13 mouse cellular contexts compared by ENCODE assay signal in the genomic region with DNA sequence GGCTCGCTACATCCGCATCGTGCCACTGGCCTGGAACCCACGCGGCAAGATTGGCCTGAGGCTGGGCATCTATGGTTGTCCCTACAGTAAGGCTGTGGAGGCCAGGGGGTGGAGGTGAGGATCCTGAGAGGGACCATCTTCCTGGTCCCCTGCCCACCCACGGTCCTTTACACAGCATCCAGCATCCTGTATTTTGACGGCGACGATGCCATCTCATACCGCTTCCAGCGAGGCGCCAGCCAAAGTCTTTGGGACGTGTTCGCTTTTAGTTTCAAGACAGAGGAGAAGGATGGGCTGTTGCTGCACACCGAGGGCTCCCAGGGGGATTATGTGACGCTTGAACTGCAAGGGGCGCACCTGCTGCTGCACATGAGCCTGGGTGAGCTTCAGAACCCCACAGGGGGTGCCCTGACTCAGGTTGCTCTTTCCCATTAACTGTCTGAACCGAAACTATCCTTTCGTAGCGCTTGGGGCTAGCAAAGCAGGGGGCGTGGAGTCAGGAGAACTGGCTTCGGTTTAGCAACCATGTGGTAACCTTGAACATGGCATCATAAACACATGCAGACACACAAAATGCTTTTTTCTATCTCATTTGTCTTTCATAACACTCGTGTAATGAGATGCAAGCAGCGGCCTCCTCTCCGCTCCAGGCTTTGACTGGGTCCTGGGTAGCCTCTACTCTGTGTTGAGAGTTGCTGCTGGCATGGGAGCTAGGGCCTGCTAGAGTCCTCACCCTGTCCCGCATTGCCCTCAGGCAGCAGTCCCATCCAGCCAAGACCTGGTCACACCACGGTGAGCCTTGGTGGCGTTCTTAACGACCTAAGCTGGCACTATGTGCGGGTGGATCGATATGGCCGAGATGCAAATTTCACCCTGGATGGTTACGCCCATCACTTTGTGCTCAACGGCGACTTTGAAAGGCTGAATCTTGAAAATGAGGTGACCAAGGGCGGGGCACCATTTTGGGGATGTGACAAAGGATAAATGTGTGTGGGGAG. TPM values are rescaled to one million over a fixed set of nuclear protein-coding genes. Genes with fewer than 3 reads are reported as not detected.
DNase-seq lines count a peak whose midpoint lies in the region; ATAC-seq and TF ChIP-seq lines count a peak whose summit lies in the region.
"Had no signal": no experiment of that assay in that cellular context is flagged by ENCODE, and none has a peak within 500 bp of the region (broad histone marks: within the 10 kb centered on the region; RNA-seq: fewer than 3 reads in every experiment).

No protein-coding gene starts in this region.

- H3K27me3 ChIP-seq in forebrain, embryonic 10.5 days (ENCODE audit: poor library complexity, severe bottlenecking) = peaks cover 96% of the 10 kb centered on the region
- H3K27me3 ChIP-seq in forebrain, embryonic 15.5 days = peaks cover 39% of the 10 kb centered on the region
- H3K27me3 ChIP-seq in liver, postnatal 0 days (ENCODE audit: insufficient read depth, low read length) = peaks cover 47% of the 10 kb centered on the region
- peaks cover 96% of the 10 kb centered on the region for H3K27me3 ChIP-seq in liver, embryonic 12.5 days (replicated peaks)
- H3K27me3 ChIP-seq in hindbrain, embryonic 13.5 days = peaks cover 63% of the 10 kb centered on the region
- H3K27me3 ChIP-seq in neural tube, embryonic 13.5 days = peaks cover 61% of the 10 kb centered on the region
- H3K27me3 ChIP-seq: Patski had no signal

- no peak overlapping the region for H3K4me2 ChIP-seq in forebrain, embryonic 15.5 days (replicated peaks)
- H3K4me2 ChIP-seq in liver, postnatal 0 days (ENCODE audit: low read depth, low read length) = peak overlapping the region; percentile 3; the same call in 1 of the 2 replicates
- no peak overlapping the region for H3K4me2 ChIP-seq in liver, embryonic 12.5 days
- 0 out of 2 replicates have a peak overlapping the region, but pooled peaks have one; percentile 10 for H3K4me2 ChIP-seq in hindbrain, embryonic 13.5 days
- peak overlapping the region; percentile 66 for H3K4me2 ChIP-seq in neural tube, embryonic 13.5 days
- H3K4me2 ChIP-seq: lung, embryonic 14.5 days had no signal

- H3K9ac ChIP-seq in forebrain, embryonic 15.5 days (replicated peaks) = no peak overlapping the region
- H3K9ac ChIP-seq in liver, postnatal 0 days (replicated peaks) = no peak overlapping the region
- no peak overlapping the region for H3K9ac ChIP-seq in liver, embryonic 12.5 days
- peak overlapping the region; percentile 46 for H3K9ac ChIP-seq in hindbrain, embryonic 13.5 days
- no peak overlapping the region for H3K9ac ChIP-seq in neural tube, embryonic 13.5 days
- H3K9ac ChIP-seq: lung, embryonic 14.5 days; stomach, embryonic 15.5 days had no signal

- 0 out of 2 replicates have a peak, but pooled peaks have one; percentile 10 for TF ChIP-seq CTCF in liver, postnatal 0 days (IDR thresholded peaks at IDR 0.05; ENCODE audit: low read depth)

- 49% methylated on average over 36 of the region's 36 CpGs for WGBS in forebrain, embryonic 10.5 days
- 49% methylated on average over 36 of the region's 36 CpGs for WGBS in forebrain, embryonic 15.5 days
- WGBS in liver, postnatal 0 days (ENCODE audit: insufficient replicate concordance) = 55% methylated on average over 36 of the region's 36 CpGs
- WGBS in liver, embryonic 12.5 days (ENCODE audit: insufficient replicate concordance) = 55% methylated on average over 36 of the region's 36 CpGs
- WGBS in hindbrain, embryonic 13.5 days = 49% methylated on average over 36 of the region's 36 CpGs
- WGBS in neural tube, embryonic 13.5 days = 51% methylated on average over 36 of the region's 36 CpGs

- no peak for ATAC-seq in forebrain, embryonic 15.5 days (replicated peaks)
- ATAC-seq in liver, postnatal 0 days = no peak
- no peak for ATAC-seq in liver, embryonic 12.5 days
- no peak for ATAC-seq in hindbrain, embryonic 13.5 days (ENCODE audit: low FRiP score)
- no peak for ATAC-seq in neural tube, embryonic 13.5 days (ENCODE audit: low read depth)
- ATAC-seq: Patski had no signal

- no peaks in the 10 kb centered on the region for H3K9me3 ChIP-seq in forebrain, embryonic 10.5 days
- H3K9me3 ChIP-seq in forebrain, embryonic 15.5 days = no peaks in the 10 kb centered on the region
- H3K9me3 ChIP-seq in liver, postnatal 0 days (ENCODE audit: low read length) = no peaks in the 10 kb centered on the region
- no peaks in the 10 kb centered on the region for H3K9me3 ChIP-seq in liver, embryonic 12.5 days (replicated peaks)
- H3K9me3 ChIP-seq in hindbrain, embryonic 13.5 days = no peaks in the 10 kb centered on the region
- H3K9me3 ChIP-seq in neural tube, embryonic 13.5 days = no peaks in the 10 kb centered on the region
- H3K9me3 ChIP-seq: stomach, embryonic 15.5 days had no signal

- DNase-seq in forebrain, embryonic 10.5 days (ENCODE audit: extremely low spot score, low spot score) = no peak
- no peak for DNase-seq in liver, postnatal 0 days
- no peak for DNase-seq in thymus, postnatal 25 days
- DNase-seq in spleen, postnatal 4 days (ENCODE audit: low spot score in 2 of 2) = no peak
- DNase-seq: kidney, adult 9 months; lung, embryonic 14.5 days had no signal

- peak overlapping the region; percentile 28 for H3K4me3 ChIP-seq in forebrain, embryonic 10.5 days
- no peak overlapping the region for H3K4me3 ChIP-seq in forebrain, embryonic 15.5 days
- H3K4me3 ChIP-seq in liver, postnatal 0 days (ENCODE audit: low read depth, low read length) = no peak overlapping the region
- no peak overlapping the region for H3K4me3 ChIP-seq in liver, embryonic 12.5 days
- H3K4me3 ChIP-seq in hindbrain, embryonic 13.5 days = no peak overlapping the region
- peak overlapping the region; percentile 39; the same call in 1 of the 2 replicates for H3K4me3 ChIP-seq in neural tube, embryonic 13.5 days
- H3K4me3 ChIP-seq: erythroblast, embryonic 14.5 days; stomach, embryonic 15.5 days had no signal

- TF ChIP-seq EP300 in liver, postnatal 0 days (IDR thresholded peaks at IDR 0.05; ENCODE audit: low read depth) = no peak

- H3K27ac ChIP-seq in forebrain, embryonic 10.5 days = no peak overlapping the region
- H3K27ac ChIP-seq in forebrain, embryonic 15.5 days (replicated peaks) = no peak overlapping the region
- H3K27ac ChIP-seq in liver, postnatal 0 days (ENCODE audit: low read depth) = no peak overlapping the region
- no peak overlapping the region for H3K27ac ChIP-seq in liver, embryonic 12.5 days
- H3K27ac ChIP-seq in hindbrain, embryonic 13.5 days = no peak overlapping the region
- H3K27ac ChIP-seq in neural tube, embryonic 13.5 days (replicated peaks) = no peak overlapping the region
- H3K27ac ChIP-seq: stomach, embryonic 15.5 days had no signal

- H3K4me1 ChIP-seq in forebrain, embryonic 10.5 days = peaks cover 58% of the 10 kb centered on the region
- peaks cover 41% of the 10 kb centered on the region for H3K4me1 ChIP-seq in forebrain, embryonic 15.5 days
- peaks cover 27% of the 10 kb centered on the region for H3K4me1 ChIP-seq in liver, postnatal 0 days (ENCODE audit: insufficient read depth)
- H3K4me1 ChIP-seq in liver, embryonic 12.5 days = peaks cover 39% of the 10 kb centered on the region
- H3K4me1 ChIP-seq in hindbrain, embryonic 13.5 days (replicated peaks) = peaks cover 48% of the 10 kb centered on the region
- H3K4me1 ChIP-seq in neural tube, embryonic 13.5 days (replicated peaks) = peaks cover 50% of the 10 kb centered on the region

- H3K36me3 ChIP-seq in forebrain, embryonic 10.5 days (replicated peaks) = no peaks in the 10 kb centered on the region
- H3K36me3 ChIP-seq in forebrain, embryonic 15.5 days = no peaks in the 10 kb centered on the region
- no peaks in the 10 kb centered on the region for H3K36me3 ChIP-seq in liver, postnatal 0 days (replicated peaks; ENCODE audit: insufficient read depth, low read length)
- no peaks in the 10 kb centered on the region for H3K36me3 ChIP-seq in liver, embryonic 12.5 days
- H3K36me3 ChIP-seq in hindbrain, embryonic 13.5 days = no peaks in the 10 kb centered on the region
- no peaks in the 10 kb centered on the region for H3K36me3 ChIP-seq in neural tube, embryonic 13.5 days
- H3K36me3 ChIP-seq: stomach, embryonic 15.5 days had no signal

RNA-seq across cellular contexts. Expression of a gene that starts 3.1 kb away (rescaled TPM):
- not detected in 2 replicates for polyA plus RNA-seq in forebrain, embryonic 10.5 days (2016; fragmentation: Nextera tagmentation; extraction: Ambion mirVana)
- polyA plus RNA-seq in forebrain, embryonic 15.5 days (2015; fragmentation: Nextera tagmentation; extraction: Ambion mirVana) = 0.14 and 0.19 TPM in 2 replicates
- 0.09 TPM in 2 replicates for polyA plus RNA-seq in liver, postnatal 0 days (2015; fragmentation: Nextera tagmentation; extraction: Ambion mirVana)
- polyA plus RNA-seq in liver, embryonic 12.5 days (2016; fragmentation: Nextera tagmentation; extraction: Ambion mirVana) = 0.07 TPM in 1 of 2 replicates, not detected in the other
- 0.13 and 0.18 TPM in 2 replicates for polyA plus RNA-seq in hindbrain, embryonic 13.5 days (2015; fragmentation: Nextera tagmentation; extraction: Ambion mirVana)
- 0.40 and 0.91 TPM in 2 replicates for polyA plus RNA-seq in neural tube, embryonic 13.5 days (2015; fragmentation: Nextera tagmentation; extraction: Ambion mirVana)

RNA-seq across cellular contexts. Expression of a gene that starts 7.2 kb away (rescaled TPM):
- 3.5 and 4.8 TPM in 2 replicates for polyA plus RNA-seq in forebrain, embryonic 10.5 days (2016; fragmentation: Nextera tagmentation; extraction: Ambion mirVana)
- polyA plus RNA-seq in forebrain, embryonic 15.5 days (2015; fragmentation: Nextera tagmentation; extraction: Ambion mirVana) = 5.8 and 6.5 TPM in 2 replicates
- polyA plus RNA-seq in liver, postnatal 0 days (2015; fragmentation: Nextera tagmentation; extraction: Ambion mirVana) = 1.6 and 3.4 TPM in 2 replicates
- 2.7 and 2.8 TPM in 2 replicates for polyA plus RNA-seq in liver, embryonic 12.5 days (2016; fragmentation: Nextera tagmentation; extraction: Ambion mirVana)
- 8.7 and 10.2 TPM in 2 replicates for polyA plus RNA-seq in hindbrain, embryonic 13.5 days (2015; fragmentation: Nextera tagmentation; extraction: Ambion mirVana)
- 10.3 and 13.0 TPM in 2 replicates for polyA plus RNA-seq in neural tube, embryonic 13.5 days (2015; fragmentation: Nextera tagmentation; extraction: Ambion mirVana)

RNA-seq across cellular contexts. Expression of a gene that starts 8.0 kb away (rescaled TPM):
- 0.12 and 0.16 TPM in 2 replicates for polyA plus RNA-seq in forebrain, embryonic 10.5 days (2016; fragmentation: Nextera tagmentation; extraction: Ambion mirVana)
- polyA plus RNA-seq in forebrain, embryonic 15.5 days (2015; fragmentation: Nextera tagmentation; extraction: Ambion mirVana) = 0.77 and 0.98 TPM in 2 replicates
- 1.4 and 1.5 TPM in 2 replicates for polyA plus RNA-seq in liver, postnatal 0 days (2015; fragmentation: Nextera tagmentation; extraction: Ambion mirVana)
- polyA plus RNA-seq in liver, embryonic 12.5 days (2016; fragmentation: Nextera tagmentation; extraction: Ambion mirVana) = 0.17 and 0.26 TPM in 2 replicates
- polyA plus RNA-seq in hindbrain, embryonic 13.5 days (2015; fragmentation: Nextera tagmentation; extraction: Ambion mirVana) = 2.6 and 2.8 TPM in 2 replicates
- polyA plus RNA-seq in neural tube, embryonic 13.5 days (2015; fragmentation: Nextera tagmentation; extraction: Ambion mirVana) = 4.6 and 5.1 TPM in 2 replicates

RNA-seq across cellular contexts. Expression of a gene that starts 22.7 kb away (rescaled TPM):
- 2.3 and 2.7 TPM in 2 replicates for polyA plus RNA-seq in forebrain, embryonic 10.5 days (2016; fragmentation: Nextera tagmentation; extraction: Ambion mirVana)
- polyA plus RNA-seq in forebrain, embryonic 15.5 days (2015; fragmentation: Nextera tagmentation; extraction: Ambion mirVana) = 31.2 and 32.8 TPM in 2 replicates
- 0.12 and 0.22 TPM in 2 replicates for polyA plus RNA-seq in liver, postnatal 0 days (2015; fragmentation: Nextera tagmentation; extraction: Ambion mirVana)
- 0.57 and 0.62 TPM in 2 replicates for polyA plus RNA-seq in liver, embryonic 12.5 days (2016; fragmentation: Nextera tagmentation; extraction: Ambion mirVana)
- 34.6 and 38.2 TPM in 2 replicates for polyA plus RNA-seq in hindbrain, embryonic 13.5 days (2015; fragmentation: Nextera tagmentation; extraction: Ambion mirVana)
- polyA plus RNA-seq in neural tube, embryonic 13.5 days (2015; fragmentation: Nextera tagmentation; extraction: Ambion mirVana) = 35.5 and 38.9 TPM in 2 replicates
- polyA plus RNA-seq: erythroblast, embryonic 14.5 days had no signal

RNA-seq across cellular contexts. Expression of a gene that starts 47.9 kb away (rescaled TPM):
- polyA plus RNA-seq in forebrain, embryonic 10.5 days (2016; fragmentation: Nextera tagmentation; extraction: Ambion mirVana) = 9.9 and 10.2 TPM in 2 replicates
- polyA plus RNA-seq in forebrain, embryonic 15.5 days (2015; fragmentation: Nextera tagmentation; extraction: Ambion mirVana) = 19.6 and 21.4 TPM in 2 replicates
- 4.2 and 5.0 TPM in 2 replicates for polyA plus RNA-seq in liver, postnatal 0 days (2015; fragmentation: Nextera tagmentation; extraction: Ambion mirVana)
- 9.8 and 10.3 TPM in 2 replicates for polyA plus RNA-seq in liver, embryonic 12.5 days (2016; fragmentation: Nextera tagmentation; extraction: Ambion mirVana)
- polyA plus RNA-seq in hindbrain, embryonic 13.5 days (2015; fragmentation: Nextera tagmentation; extraction: Ambion mirVana) = 20.4 and 20.7 TPM in 2 replicates
- 15.4 and 17.9 TPM in 2 replicates for polyA plus RNA-seq in neural tube, embryonic 13.5 days (2015; fragmentation: Nextera tagmentation; extraction: Ambion mirVana)

Comparison
In these comparisons a context has a peak if more than half of its experiments do, and no peak if none do; other contexts are left out.
1. H3K4me3 ChIP-seq: peak in forebrain, embryonic 10.5 days (single experiment) and neural tube, embryonic 13.5 days (single experiment); none in forebrain, embryonic 15.5 days (single experiment), liver, postnatal 0 days (single experiment), liver, embryonic 12.5 days (single experiment) and hindbrain, embryonic 13.5 days (single experiment).
2. H3K4me2 ChIP-seq: peak in liver, postnatal 0 days (single experiment), hindbrain, embryonic 13.5 days (single experiment) and neural tube, embryonic 13.5 days (single experiment); none in forebrain, embryonic 15.5 days (single experiment) and liver, embryonic 12.5 days (single experiment).